Comparison of ENCODE assay signal across 7 mouse cellular contexts in genomic region chr10:44266561-44266960, GRCm38 (mm10). TPM values are rescaled to one million over a fixed set of nuclear protein-coding genes. Genes with fewer than 3 reads are reported as not detected.
DNase-seq lines count a peak whose midpoint lies in the region; ATAC-seq and TF ChIP-seq lines count a peak whose summit lies in the region.

No protein-coding gene starts in this region.

- no peak for TF ChIP-seq CTCF in forebrain, postnatal 0 days (IDR thresholded peaks at IDR 0.05; ENCODE audit: low read depth)

- ATAC-seq in midbrain, embryonic 12.5 days (ENCODE audit: low FRiP score, low read depth), result no peak
- ATAC-seq in midbrain, embryonic 15.5 days (replicated peaks), result no peak
- no peak for ATAC-seq in liver, embryonic 13.5 days (ENCODE audit: low read depth)
- no peak for ATAC-seq in forebrain, postnatal 0 days

- peaks cover 25% of the 10 kb centered on the region for H3K4me1 ChIP-seq in midbrain, embryonic 12.5 days
- peaks cover 22% of the 10 kb centered on the region for H3K4me1 ChIP-seq in midbrain, embryonic 15.5 days
- peaks cover 26% of the 10 kb centered on the region for H3K4me1 ChIP-seq in liver, embryonic 13.5 days (replicated peaks)
- H3K4me1 ChIP-seq in forebrain, postnatal 0 days (ENCODE audit: insufficient read depth), result peaks cover 9% of the 10 kb centered on the region

- H3K36me3 ChIP-seq in midbrain, embryonic 12.5 days, result no peaks in the 10 kb centered on the region
- H3K36me3 ChIP-seq in midbrain, embryonic 15.5 days (replicated peaks), result no peaks in the 10 kb centered on the region
- H3K36me3 ChIP-seq in liver, embryonic 13.5 days, result no peaks in the 10 kb centered on the region
- no peaks in the 10 kb centered on the region for H3K36me3 ChIP-seq in forebrain, postnatal 0 days (ENCODE audit: insufficient read depth)

- H3K9ac ChIP-seq in midbrain, embryonic 12.5 days (replicated peaks), result no peak overlapping the region
- no peak overlapping the region for H3K9ac ChIP-seq in midbrain, embryonic 15.5 days
- no peak overlapping the region for H3K9ac ChIP-seq in liver, embryonic 13.5 days
- H3K9ac ChIP-seq in forebrain, postnatal 0 days, result no peak overlapping the region

- peak overlapping the region; percentile 73; the same call in 1 of the 2 replicates for H3K4me2 ChIP-seq in midbrain, embryonic 12.5 days (replicated peaks)
- H3K4me2 ChIP-seq in midbrain, embryonic 15.5 days, result no peak overlapping the region
- peak overlapping the region; percentile 88 for H3K4me2 ChIP-seq in liver, embryonic 13.5 days
- no peak overlapping the region for H3K4me2 ChIP-seq in forebrain, postnatal 0 days (ENCODE audit: low read depth)

- H3K27ac ChIP-seq in midbrain, embryonic 12.5 days (replicated peaks), result no peak overlapping the region
- no peak overlapping the region for H3K27ac ChIP-seq in midbrain, embryonic 15.5 days
- no peak overlapping the region for H3K27ac ChIP-seq in liver, embryonic 13.5 days
- H3K27ac ChIP-seq in forebrain, postnatal 0 days (ENCODE audit: low read depth, low read length), result no peak overlapping the region

- no peaks in the 10 kb centered on the region for H3K9me3 ChIP-seq in midbrain, embryonic 12.5 days
- no peaks in the 10 kb centered on the region for H3K9me3 ChIP-seq in midbrain, embryonic 15.5 days
- no peaks in the 10 kb centered on the region for H3K9me3 ChIP-seq in liver, embryonic 13.5 days (replicated peaks)
- no peaks in the 10 kb centered on the region for H3K9me3 ChIP-seq in forebrain, postnatal 0 days (ENCODE audit: low read length)

- DNase-seq in kidney, adult 18-20 months, result peak; percentile 14
- no peak for DNase-seq in liver, embryonic 13.5 days
- DNase-seq in adrenal gland, postnatal 36 days, result no peak
- no peak for DNase-seq in adrenal gland, adult 18-20 months (ENCODE audit: low spot score in 2 of 2)
- DNase-seq in forebrain, postnatal 0 days, result no peak

- H3K27me3 ChIP-seq in midbrain, embryonic 12.5 days, result no peaks in the 10 kb centered on the region
- H3K27me3 ChIP-seq in midbrain, embryonic 15.5 days (replicated peaks), result no peaks in the 10 kb centered on the region
- H3K27me3 ChIP-seq in liver, embryonic 13.5 days, result no peaks in the 10 kb centered on the region
- no peaks in the 10 kb centered on the region for H3K27me3 ChIP-seq in forebrain, postnatal 0 days (ENCODE audit: insufficient read depth, low read length)

- H3K4me3 ChIP-seq in midbrain, embryonic 12.5 days, result peak overlapping the region; percentile 65; the same call in 1 of the 2 replicates
- H3K4me3 ChIP-seq in midbrain, embryonic 15.5 days, result no peak overlapping the region
- H3K4me3 ChIP-seq in liver, embryonic 13.5 days (replicated peaks), result 0 out of 2 replicates have a peak overlapping the region, but pooled peaks have one; percentile 84
- H3K4me3 ChIP-seq in forebrain, postnatal 0 days (ENCODE audit: low read depth, low read length), result no peak overlapping the region

RNA-seq across cellular contexts. Expression of gene Atg5, which starts 1.6 kb away (rescaled TPM):
- polyA plus RNA-seq in midbrain, embryonic 12.5 days (2016; fragmentation: Nextera tagmentation; extraction: Ambion mirVana), result 46.1 and 47.8 TPM in 2 replicates
- polyA plus RNA-seq in midbrain, embryonic 15.5 days (2015; fragmentation: Nextera tagmentation; extraction: Ambion mirVana), result 44.9 and 45.7 TPM in 2 replicates
- 26.5 and 28.1 TPM in 2 replicates for polyA plus RNA-seq in liver, embryonic 13.5 days (2015; fragmentation: Nextera tagmentation; extraction: Ambion mirVana)
- 10 to 100 TPM; 31.4 to 46.4 TPM for total RNA-seq in adrenal gland, postnatal 36 days (2021)
- total RNA-seq in adrenal gland, adult 18-20 months (2021), result 10 to 100 TPM; 24.3 to 44.0 TPM
- 27.7 and 37.5 TPM in 2 replicates for total RNA-seq in forebrain, postnatal 0 days (2014; rRNA removed)
- polyA plus RNA-seq in forebrain, postnatal 0 days (2015; fragmentation: Nextera tagmentation; extraction: Ambion mirVana), result 44.6 and 50.3 TPM in 2 replicates

Comparison
In these comparisons a context has a peak if more than half of its experiments do, and no peak if none do; other contexts are left out.
1. H3K4me2 ChIP-seq: peak in midbrain, embryonic 12.5 days (single experiment) and liver, embryonic 13.5 days (single experiment); none in midbrain, embryonic 15.5 days (single experiment) and forebrain, postnatal 0 days (single experiment).
2. H3K4me3 ChIP-seq: peak in midbrain, embryonic 12.5 days (single experiment) and liver, embryonic 13.5 days (single experiment); none in midbrain, embryonic 15.5 days (single experiment) and forebrain, postnatal 0 days (single experiment).